Mouse (Mus musculus): ENCODE data around the gene Fbln2.

Fbln2 gene

DNA sequence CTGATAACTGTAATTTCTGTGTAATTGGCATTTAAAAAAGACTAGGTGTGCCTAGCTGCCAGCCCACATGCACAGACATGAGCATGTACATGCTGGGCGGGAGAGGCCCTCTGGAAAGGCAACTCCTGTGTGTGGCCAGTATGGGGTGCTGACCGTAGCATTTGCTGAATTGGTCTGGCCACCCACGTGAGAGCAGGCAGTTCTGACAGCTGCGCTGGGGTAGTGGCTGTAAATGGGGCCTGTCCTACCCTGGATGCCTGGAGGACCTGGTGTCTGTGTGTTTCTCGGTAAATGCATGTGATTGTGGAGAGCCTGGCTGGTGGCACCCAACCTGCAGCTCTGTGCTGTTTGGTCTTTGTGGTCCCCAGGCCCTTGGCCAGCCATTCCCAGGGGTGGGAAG lies 69.5 kb downstream of the Fbln2 start:
- DNase-seq: no peak

- no peak for DNase-seq
Measured at GRCm38 (mm10) chr6:91283031-91283430, 70.8 kb downstream of the Fbln2 start.

DNA sequence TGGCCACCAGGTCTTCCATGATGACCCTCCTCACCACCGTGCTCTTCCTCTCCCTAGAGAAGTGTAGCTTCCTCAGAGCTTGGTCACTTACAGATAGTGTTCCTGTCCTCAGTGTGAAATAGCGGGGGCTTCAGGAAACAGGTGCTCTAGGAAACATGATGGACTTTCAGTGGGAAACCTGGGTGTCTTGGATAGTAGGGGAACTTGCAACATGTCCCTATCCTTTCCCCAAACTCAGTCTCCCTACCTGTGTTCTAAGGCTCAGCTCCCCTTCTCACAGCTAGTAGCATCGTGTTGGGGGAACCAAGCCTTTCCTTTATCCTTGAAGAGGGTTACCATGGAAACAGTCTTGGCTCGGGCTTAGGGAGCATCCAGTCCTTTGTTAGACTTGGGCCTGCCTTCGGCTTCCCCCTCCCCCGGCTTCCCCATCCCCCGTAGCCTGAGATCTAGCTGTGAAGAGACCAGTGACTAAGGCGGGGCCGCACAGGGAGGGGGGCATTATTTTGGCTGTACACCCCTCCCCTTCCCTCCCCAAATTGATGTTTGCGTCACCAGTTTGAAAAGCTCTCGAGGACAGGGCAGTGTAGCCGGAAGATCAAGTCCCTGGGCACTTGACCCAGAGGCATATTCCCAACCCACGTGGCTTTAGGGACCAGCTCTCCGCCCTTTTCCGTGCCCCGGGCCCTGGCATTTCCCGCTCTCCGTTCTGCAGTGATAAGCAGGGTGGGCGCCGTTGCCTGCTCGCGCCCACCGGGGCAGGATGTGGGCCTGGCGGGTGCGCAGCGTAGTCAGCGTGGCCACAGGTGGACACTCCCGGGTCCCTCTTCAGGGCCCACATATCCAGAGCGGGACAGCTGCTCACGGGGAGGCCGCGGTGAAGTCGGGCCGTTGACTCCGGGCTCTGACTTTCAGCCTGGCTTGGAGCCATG lies 72.5 kb downstream of the Fbln2 start:
- no peak for DNase-seq

DNA sequence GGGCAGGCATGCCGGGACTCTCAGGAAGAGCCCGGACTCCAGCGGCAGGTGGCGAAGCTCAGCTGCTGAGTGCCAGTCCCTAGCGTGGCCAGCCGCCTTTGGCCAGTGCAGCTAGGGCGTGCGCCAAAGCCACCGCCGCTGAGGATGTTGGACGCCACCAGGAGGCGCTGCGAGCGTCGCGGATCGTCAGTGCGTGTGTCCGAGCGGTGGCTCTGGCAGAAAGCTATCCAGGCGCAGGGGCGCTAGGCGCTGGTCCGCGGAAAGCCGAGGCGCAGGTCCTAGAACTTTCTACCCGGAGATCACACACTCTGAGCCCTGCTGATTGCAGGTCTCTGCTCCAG lies 73.2 kb downstream of the Fbln2 start:
- DNase-seq: peak; percentile 52

DNA sequence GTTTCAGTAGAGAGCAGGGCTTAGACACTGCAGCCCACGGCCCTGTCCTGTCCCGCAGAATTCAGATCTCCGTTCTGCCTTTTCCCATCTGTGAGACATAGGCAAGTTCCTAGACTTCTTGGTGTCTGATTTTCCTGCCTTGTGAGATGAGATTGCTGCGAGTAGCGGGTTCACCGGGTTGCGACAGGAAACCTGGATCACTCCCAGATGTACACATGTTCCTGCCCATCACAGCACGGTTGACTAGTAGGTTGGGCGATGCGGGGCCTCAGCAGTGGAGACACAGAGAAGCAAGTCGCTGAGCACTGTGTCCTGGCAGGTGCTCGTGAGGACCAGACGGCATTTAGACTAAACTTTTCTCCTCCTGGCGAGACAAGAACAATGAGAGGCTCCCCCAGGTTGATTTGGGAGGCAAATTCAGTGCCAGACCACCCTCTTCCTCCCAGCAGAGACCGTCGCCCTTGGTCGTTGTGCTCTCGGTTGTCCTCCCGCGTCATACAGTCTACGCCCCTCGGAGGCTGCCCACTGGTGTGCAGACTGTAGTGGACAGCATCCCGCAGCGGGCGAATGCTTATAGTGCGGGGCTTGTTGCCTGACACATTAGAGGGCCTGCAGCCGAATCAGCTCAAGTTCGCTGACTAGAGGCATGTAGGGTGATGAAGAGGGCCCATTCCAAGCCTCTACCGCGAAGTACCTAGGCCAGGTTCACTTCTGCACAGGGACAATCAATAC lies 73.7 kb downstream of the Fbln2 start:
- no peak for DNase-seq

DNA sequence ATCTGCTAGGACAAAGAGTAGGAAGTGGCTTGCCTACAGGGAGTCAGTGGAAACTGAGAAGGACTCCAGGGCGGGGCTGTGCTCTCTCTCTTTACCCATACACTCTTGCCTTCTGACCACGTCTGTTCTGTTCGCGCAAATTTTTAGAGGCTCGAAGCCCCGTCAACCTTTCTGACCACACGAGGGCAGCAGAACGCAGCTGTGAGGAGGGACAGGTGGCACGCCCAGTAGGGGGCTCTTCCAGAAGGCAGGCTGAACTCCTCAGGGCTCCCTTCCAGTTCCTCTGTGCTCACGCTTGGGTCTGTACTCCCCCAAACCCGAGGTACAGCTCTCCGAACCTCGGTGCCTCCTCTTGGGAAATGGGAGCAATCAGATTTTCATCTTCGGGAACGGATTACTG lies 74.4 kb downstream of the Fbln2 start:
- DNase-seq: peak; percentile 82

- no peak for DNase-seq
Measured at GRCm38 (mm10) chr6:91287148-91287547, 74.9 kb downstream of the Fbln2 start.

- no peak for DNase-seq
Measured at GRCm38 (mm10) chr6:91287636-91288035, 75.4 kb downstream of the Fbln2 start.

DNA sequence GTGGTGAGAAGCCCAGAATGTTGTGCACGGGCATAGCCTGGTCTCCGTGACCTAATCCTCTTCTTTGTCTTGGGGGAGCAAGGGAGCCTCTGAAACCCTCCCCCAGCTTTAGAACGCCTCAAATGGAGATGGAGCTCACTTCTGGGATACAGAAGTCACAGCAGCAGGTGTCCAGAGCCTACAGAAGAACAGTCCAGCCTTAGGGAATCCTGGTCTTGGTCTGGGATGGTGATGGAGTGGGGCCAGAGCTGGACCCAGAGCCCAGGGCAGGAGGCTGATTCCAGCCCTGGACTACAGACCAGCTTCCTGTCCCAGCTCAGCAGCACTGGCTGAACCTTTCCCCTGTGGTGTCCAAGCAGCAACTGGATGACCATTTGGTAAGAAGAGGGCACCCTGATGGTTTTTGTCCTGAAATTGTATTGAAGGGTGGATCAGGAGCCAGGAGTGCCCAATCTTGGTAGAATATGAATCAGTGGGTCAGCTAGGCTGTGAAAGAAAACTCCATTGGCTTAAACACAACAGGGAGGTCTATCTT lies 76.1 kb downstream of the Fbln2 start:
- no peak for DNase-seq

GRCm38 (mm10) chr6:91288961-91289360 lies 76.7 kb downstream of the Fbln2 start:
- no peak for DNase-seq

- DNase-seq: no peak
Measured at GRCm38 (mm10) chr6:91290937-91291336, 78.7 kb downstream of the Fbln2 start.

- DNase-seq: no peak
Measured at GRCm38 (mm10) chr6:91295431-91295830, 83.2 kb downstream of the Fbln2 start.

DNA sequence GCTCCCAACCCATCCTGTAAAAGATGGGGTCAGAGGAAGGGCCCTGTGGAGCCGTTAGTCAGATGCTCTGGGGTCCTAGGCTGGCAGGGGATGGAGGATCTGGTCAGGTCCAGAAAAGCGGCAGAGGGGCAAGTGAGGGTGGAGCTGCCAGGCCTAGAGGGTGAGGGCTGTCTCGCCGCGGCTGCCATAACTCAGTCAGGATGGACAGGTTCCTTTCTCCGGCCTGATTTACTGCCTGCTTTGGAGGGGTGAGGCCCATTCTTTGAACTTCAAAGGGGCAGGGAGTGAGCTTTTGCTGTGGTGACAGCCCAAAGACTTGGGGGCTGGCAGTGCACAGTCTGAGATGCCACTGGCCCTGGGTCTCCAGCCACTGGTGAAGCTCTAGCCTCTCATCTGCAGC lies 86.6 kb downstream of the Fbln2 start:
- DNase-seq: no peak

GRCm38 (mm10) chr6:91300079-91300478 lies 87.8 kb downstream of the Fbln2 start:
- DNase-seq: no peak

DNA sequence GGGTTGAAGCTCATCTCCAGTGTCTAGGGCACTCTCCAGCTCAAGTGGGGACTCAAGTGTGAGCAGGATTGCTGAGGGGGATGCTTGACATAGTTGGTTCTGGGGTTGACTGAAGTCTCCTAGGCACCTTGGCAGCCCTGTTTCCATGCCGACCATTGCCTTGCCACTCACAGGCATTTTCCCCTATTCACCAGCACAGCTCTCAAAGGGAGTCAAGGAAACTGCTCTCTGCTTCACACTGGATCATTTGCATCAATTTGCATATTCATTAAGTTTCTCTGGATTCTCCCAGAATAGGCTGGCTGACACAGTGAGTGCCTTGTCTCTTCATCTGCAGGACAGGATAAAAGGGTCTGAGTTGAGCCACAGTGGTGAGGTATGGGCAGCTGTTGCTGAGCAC lies 89.6 kb downstream of the Fbln2 start:
- no peak for DNase-seq

DNA sequence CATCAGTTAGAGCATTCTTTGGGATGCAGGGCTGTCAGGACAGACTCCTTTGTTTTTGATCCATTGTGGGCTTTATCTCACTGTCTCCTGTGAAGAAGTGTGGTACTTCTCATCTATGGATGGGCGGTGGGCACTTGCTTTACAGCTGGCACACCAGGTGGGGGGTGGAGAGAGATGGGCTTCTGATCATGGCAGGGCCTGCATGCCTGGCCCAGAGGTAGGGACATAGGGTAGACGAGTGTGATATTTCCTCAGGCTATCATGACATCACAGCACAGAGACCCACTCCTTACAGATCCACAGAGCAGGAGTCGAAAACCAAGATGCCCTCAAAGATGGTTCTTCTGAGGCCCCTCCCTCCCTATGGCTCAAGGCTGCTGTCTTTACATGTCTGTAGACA lies 90.1 kb downstream of the Fbln2 start:
- DNase-seq: no peak

DNA sequence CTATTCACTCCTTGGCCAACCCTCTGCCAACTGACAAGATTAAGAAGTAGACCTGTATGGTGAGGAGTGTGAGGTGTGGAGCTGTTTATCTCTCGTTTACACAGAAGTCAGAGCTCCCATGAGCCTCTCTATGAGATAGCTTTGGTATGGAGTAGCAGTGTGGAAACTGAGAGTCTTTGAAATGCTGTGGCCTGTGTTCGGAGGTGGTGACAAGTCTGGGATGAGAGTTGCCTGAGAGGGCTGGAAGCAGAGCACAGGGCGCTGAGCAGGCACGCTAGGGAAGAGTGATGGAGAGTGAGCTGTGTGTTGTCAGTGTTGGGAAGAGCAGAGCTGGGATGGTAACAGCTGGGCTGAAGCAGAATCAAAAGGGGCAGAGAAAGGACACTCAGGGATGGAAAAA lies 91.9 kb downstream of the Fbln2 start:
- no peak for DNase-seq

DNA sequence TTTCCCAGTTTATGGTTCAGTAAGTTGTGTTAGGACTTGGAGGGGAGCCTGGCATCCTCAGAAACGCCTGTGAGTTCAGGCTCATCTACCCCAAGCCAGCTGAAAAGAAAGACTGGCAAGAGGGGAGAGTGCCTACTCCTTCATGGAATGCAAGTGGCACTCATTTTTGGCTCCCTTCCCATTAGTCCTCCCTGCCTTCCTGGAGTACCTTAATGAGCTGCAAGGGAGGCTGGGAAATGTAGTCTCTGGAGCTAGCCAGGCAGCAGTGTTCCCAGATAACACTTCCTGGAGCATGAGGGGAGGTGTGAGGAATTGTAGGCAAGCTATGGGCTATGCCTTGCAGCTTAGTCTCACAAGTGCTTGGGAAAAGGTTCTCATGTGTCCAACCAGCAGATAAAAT lies 95.7 kb downstream of the Fbln2 start:
- no peak for DNase-seq

GRCm38 (mm10) chr6:91311204-91311603 lies 98.9 kb downstream of the Fbln2 start:
- DNase-seq: no peak

- no peak for DNase-seq
Measured at GRCm38 (mm10) chr6:91312491-91312890, 100.2 kb downstream of the Fbln2 start.
